Mouse (Mus musculus) liver, postnatal 0 days (tissue): ENCODE measurements around the gene Safb. TPM values are rescaled to one million over a fixed set of nuclear protein-coding genes. Genes with fewer than 3 reads are reported as not detected.

Experiments
- ATAC-seq: fragments of 200-750 bp; cut with Nextera tagmentation; 2 replicates; pipeline ENCODE4 v1.8.0; 2017; ENCODE audit warnings: mild to moderate bottlenecking, moderate library complexity
- DNase-seq: peaks from one replicate; pipeline ENCODE4 v3.0.0-alpha.2; 2016
- H3K27ac ChIP-seq: fragments of 300-500 bp; sonication (generic); 2 replicates; pipeline ENCODE4 v1.5.1; 2014; ENCODE audit warnings: antibody characterized with exemption, moderate library complexity, mild to moderate bottlenecking, low read depth
- H3K27me3 ChIP-seq: fragments of 300-500 bp; sonication (generic); 2 replicates; pipeline ENCODE4 v1.6.1; 2014; ENCODE audit warnings: low read length, control low read depth, mixed read lengths; ENCODE audit not compliant: insufficient read depth
- H3K36me3 ChIP-seq: fragments of 300-500 bp; sonication (generic); replicated peaks from 2 replicates; pipeline ENCODE4 v1.6.1; 2014; ENCODE audit warnings: mild to moderate bottlenecking, control low read depth, low read length, moderate library complexity, mixed read lengths; ENCODE audit not compliant: insufficient read depth
- H3K4me1 ChIP-seq: fragments of 300-500 bp; sonication (generic); 2 replicates; pipeline ENCODE4 v1.6.1; 2014; ENCODE audit warnings: antibody characterized with exemption, mild to moderate bottlenecking, control low read depth; ENCODE audit not compliant: insufficient read depth
- H3K4me2 ChIP-seq: fragments of 300-500 bp; sonication (generic); 2 replicates; pipeline ENCODE4 v1.6.1; 2014; ENCODE audit warnings: low read depth, mild to moderate bottlenecking, low read length, moderate library complexity, mixed read lengths
- H3K4me3 ChIP-seq: fragments of 300-500 bp; sonication (generic); 2 replicates; pipeline ENCODE4 v1.5.1; 2014; ENCODE audit warnings: low read depth, low read length
- H3K9ac ChIP-seq: fragments of 300-500 bp; sonication (generic); replicated peaks from 2 replicates; pipeline ENCODE4 v1.6.1; 2014; ENCODE audit warnings: mild to moderate bottlenecking, moderate library complexity
- H3K9me3 ChIP-seq: fragments of 300-500 bp; sonication (generic); 2 replicates; pipeline ENCODE4 v1.6.1; 2016; ENCODE audit warnings: mild to moderate bottlenecking, control low read depth, low read length, mixed read lengths
- CTCF ChIP-seq: sonication (generic); IDR thresholded peaks from 2 replicates; pipeline ENCODE4 v1.5.1; 2016; ENCODE audit warnings: antibody characterized with exemption, low read depth
- EP300 ChIP-seq: IDR thresholded peaks from 2 replicates; pipeline ENCODE4 v1.6.1; 2016; ENCODE audit warnings: antibody characterized with exemption, low read depth, mild to moderate bottlenecking
- WGBS: fragments of 180-500 bp; shearing (Covaris S2); extraction: QIAGEN DNeasy Blood & Tissue Kit; methylation state at CpG from one replicate; pipeline ENCODE4 v1.1.7; 2014; ENCODE audit not compliant: insufficient replicate concordance; 5-methylcytosine and 5-hydroxymethylcytosine counted together
- polyA plus RNA-seq: library from polyadenylated mRNA; unstranded; fragments of >200 nt; fragmentation: Nextera tagmentation; extraction: Ambion mirVana; gene quantifications from 2 replicates; pipeline ENCODE4 v1.2.1, GENCODE M21; 2015

Safb gene
- polyA plus RNA-seq = 27.0 and 28.4 TPM in 2 replicates

DNA sequence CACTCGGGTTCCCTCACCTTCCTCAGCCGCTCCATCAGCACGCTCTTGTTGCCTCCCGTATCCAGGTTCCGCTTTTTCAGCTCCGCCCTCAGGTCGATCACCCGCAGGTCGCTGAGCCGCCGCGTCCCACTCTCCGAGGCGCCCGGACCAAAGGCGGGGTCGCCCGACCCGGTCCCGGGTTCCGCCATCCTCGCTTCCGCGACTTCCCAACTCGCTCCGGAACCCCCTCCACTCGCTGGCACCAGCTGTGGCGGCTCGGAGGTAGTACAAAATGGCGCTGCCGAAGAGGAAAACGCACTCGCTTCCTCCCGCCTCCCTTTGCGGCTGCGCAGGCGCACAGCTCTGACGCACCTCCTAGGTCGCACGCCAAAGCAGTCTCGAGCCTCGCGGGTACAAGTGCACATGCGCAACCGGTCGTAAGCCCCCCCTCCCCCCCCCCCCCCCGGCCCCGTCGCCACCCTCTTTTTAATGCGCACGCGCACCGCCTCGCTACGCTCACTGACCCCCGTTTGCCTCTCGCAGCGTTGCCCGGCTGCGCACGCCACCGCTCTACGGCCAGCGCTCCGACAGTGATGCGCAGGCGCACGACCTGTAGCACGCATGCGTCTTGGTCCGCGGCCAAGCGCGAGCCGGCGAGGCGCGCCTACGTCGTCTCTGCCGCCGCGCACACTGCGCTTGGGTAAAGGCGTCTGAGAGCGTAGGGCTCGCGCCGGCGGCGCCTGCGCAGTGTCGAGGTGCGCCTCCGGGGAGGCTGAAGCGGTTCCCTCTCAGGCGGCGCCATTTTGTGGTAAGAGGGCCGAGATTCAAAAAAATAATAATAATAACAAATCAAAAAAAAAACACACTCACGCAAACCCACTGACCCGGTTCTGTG is at the start of gene Safb, which contains the start of gene Safb2:
Safb (plus strand) TSS at position 569 of the 874 bp plus-strand sequence.
Safb2 (minus strand) TSS at position 329 of the 874 bp plus-strand sequence.
- no peaks in the 10 kb centered on the region for H3K9me3 ChIP-seq
- TF ChIP-seq CTCF (peak; percentile 19; the same call in 1 of the 2 replicates), EP300 (no peak)
- H3K4me3 ChIP-seq = peak within 1 kb of the TSS; percentile 84
- peaks cover 65% of the 10 kb centered on the region for H3K36me3 ChIP-seq
- WGBS = 1% methylated on average over 94 of the region's 101 CpGs
- H3K4me2 ChIP-seq = peak within 1 kb of the TSS; percentile 89
- H3K27me3 ChIP-seq = no peaks in the 10 kb centered on the region
- H3K9ac ChIP-seq = peak within 1 kb of the TSS; percentile 97
- H3K4me1 ChIP-seq = peaks cover 32% of the 10 kb centered on the region
- peak within 1 kb of the TSS; percentile 99 for H3K27ac ChIP-seq
- peak; percentile 98 for DNase-seq
- peak; percentile 92 for ATAC-seq

DNA sequence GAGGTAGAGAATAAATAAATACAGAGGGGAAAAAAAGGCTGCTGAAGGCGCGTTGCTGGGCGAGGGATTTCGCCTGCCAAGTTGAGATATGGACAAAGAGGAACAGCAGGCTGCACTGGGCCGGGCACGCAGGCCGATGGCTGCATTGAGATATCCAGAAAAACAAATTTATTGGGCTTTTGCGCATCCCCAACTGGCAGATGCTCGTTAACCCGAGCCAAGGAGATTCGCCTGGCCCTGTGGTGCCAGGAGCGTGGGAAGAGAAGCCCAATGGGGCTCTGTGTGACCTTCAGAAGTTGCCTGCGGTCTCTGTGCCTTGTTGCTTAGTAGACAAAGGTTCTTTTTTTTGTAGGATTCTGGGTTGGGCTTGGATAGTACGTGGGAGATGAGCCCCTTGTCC is 48.4 kb upstream of the Safb start:
- no peak overlapping the region for H3K9ac ChIP-seq
- no peaks in the 10 kb centered on the region for H3K4me1 ChIP-seq
- no peak overlapping the region for H3K4me2 ChIP-seq
- H3K36me3 ChIP-seq = no peaks in the 10 kb centered on the region
- no peak for ATAC-seq
- 62% methylated on average over 14 of the region's 14 CpGs for WGBS
- H3K27me3 ChIP-seq = no peaks in the 10 kb centered on the region
- peak; percentile 8 for DNase-seq
- TF ChIP-seq CTCF = no peak
- TF ChIP-seq EP300 = no peak
- H3K4me3 ChIP-seq = no peak overlapping the region
- no peak overlapping the region for H3K27ac ChIP-seq
- no peaks in the 10 kb centered on the region for H3K9me3 ChIP-seq

DNA sequence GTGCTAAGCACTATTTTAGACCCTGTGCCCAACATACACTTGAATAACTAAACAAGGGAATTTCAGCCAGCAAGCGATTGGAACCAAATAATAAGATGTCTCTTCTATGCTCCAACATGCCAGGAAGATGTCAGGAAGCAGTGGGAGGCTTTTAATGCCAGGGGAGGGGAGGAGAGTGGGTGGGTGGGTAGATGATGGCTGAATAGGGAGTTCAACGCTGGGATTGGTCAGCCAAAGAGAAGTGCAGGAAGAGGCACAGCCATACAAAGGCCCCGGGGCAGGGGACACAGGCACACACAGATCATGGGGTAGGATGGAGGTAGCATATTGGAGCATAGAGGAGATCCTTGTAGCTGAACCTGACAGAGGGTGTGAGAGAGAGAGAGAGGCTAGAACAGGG is 47.8 kb upstream of the Safb start:
- Histone ChIP-seq H3K4me2 (no peak overlapping the region), H3K27ac (no peak overlapping the region), H3K9ac (no peak overlapping the region), H3K4me1 (no peaks in the 10 kb centered on the region), H3K9me3 (no peaks in the 10 kb centered on the region), H3K4me3 (no peak overlapping the region), H3K36me3 (no peaks in the 10 kb centered on the region), H3K27me3 (no peaks in the 10 kb centered on the region)
- TF ChIP-seq CTCF (no peak), EP300 (no peak)
- ATAC-seq = no peak
- WGBS = 75% methylated on average over 3 of the region's 3 CpGs
- peak; percentile 6 for DNase-seq

DNA sequence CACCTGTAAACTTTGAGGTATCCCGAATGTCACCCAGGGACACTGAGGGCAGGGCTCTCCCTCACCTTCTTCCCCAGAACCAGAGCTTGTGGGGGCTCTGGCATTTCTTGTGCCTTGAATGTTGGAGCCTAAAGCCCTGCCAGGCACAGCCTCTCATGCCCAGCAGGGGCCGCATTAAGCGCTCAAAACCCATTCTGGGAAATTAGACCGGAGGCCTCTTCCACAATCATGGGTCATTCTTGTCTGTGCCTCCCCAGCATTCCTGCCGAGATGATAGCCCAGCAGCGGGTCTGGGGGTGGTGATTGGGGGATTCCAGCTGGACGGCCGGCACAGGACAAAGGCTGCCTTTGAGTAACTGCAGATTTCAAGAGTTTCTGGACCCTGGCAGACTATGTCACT is 46.7 kb upstream of the Safb start:
- no peaks in the 10 kb centered on the region for H3K4me1 ChIP-seq
- no peaks in the 10 kb centered on the region for H3K9me3 ChIP-seq
- no peak overlapping the region for H3K27ac ChIP-seq
- peak; percentile 10 for DNase-seq
- 45% methylated on average over 8 of the region's 8 CpGs for WGBS
- no peaks in the 10 kb centered on the region for H3K36me3 ChIP-seq
- no peak overlapping the region for H3K4me2 ChIP-seq
- H3K27me3 ChIP-seq = no peaks in the 10 kb centered on the region
- no peak overlapping the region for H3K4me3 ChIP-seq
- H3K9ac ChIP-seq = no peak overlapping the region
- no peak for ATAC-seq
- TF ChIP-seq EP300 (no peak), CTCF (no peak)

DNA sequence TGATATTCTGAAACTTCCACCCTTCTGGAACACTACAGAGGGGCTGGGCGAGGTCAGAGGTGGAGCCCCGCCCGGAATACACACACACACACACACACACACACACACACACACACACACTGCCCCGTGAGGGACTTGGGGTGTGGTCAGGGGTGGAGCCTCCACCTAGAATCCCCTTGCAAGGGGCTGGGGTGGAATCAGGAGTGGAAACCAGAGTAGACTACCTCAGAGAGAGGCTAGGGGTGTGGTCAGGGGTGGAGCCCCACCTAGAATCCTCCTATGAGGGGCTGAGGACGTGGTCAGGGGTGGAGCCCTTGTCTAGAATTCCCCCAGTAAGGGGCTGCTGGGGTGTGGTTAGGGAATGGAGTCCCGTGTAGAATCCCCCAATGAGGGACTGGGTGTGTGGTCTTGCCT is 44.1 kb upstream of the Safb start:
- Histone ChIP-seq H3K4me2 (no peak overlapping the region), H3K27me3 (no peaks in the 10 kb centered on the region), H3K4me1 (no peaks in the 10 kb centered on the region), H3K9ac (no peak overlapping the region), H3K27ac (no peak overlapping the region), H3K4me3 (no peak overlapping the region), H3K36me3 (no peaks in the 10 kb centered on the region), H3K9me3 (no peaks in the 10 kb centered on the region)
- DNase-seq (peak; percentile 14), ATAC-seq (no peak)
- TF ChIP-seq CTCF (no peak), EP300 (no peak)
- WGBS = 31% methylated on average over 6 of the region's 6 CpGs

DNA sequence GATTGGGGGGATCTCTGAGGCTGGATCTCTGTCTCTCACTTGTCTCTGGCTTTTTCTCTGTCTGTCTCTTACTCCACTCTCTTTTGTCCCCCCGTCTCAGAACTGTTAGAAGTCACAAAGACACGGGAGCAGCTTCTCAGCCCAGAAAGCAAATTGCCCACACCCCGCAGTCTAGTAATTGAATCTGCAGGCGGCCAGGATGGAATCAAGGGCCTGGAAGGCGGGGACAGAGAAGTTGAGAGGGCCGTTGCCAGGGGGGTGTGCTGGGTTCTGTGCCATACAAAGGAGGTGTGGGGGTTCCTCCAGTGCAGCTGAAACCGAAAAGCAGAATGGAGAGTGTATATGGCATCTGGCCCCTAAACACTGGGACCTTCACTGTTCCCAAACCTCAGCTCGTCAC is 41.9 kb upstream of the Safb start:
- Histone ChIP-seq H3K4me3 (no peak overlapping the region), H3K27ac (no peak overlapping the region), H3K9ac (no peak overlapping the region), H3K27me3 (no peaks in the 10 kb centered on the region), H3K9me3 (no peaks in the 10 kb centered on the region), H3K4me2 (no peak overlapping the region), H3K4me1 (no peaks in the 10 kb centered on the region), H3K36me3 (no peaks in the 10 kb centered on the region)
- ATAC-seq (no peak), DNase-seq (peak; percentile 5)
- WGBS = 67% methylated on average over 8 of the region's 8 CpGs
- no peak for TF ChIP-seq CTCF
- no peak for TF ChIP-seq EP300
